Mouse (Mus musculus) thymus, postnatal 4 days (tissue): Measurements from ENCODE around the gene Kif3c.

ENCODE experiments used
- DNase-seq: peaks from one replicate; pipeline ENCODE4 v3.0.0; 2021

Kif3c gene

DNA sequence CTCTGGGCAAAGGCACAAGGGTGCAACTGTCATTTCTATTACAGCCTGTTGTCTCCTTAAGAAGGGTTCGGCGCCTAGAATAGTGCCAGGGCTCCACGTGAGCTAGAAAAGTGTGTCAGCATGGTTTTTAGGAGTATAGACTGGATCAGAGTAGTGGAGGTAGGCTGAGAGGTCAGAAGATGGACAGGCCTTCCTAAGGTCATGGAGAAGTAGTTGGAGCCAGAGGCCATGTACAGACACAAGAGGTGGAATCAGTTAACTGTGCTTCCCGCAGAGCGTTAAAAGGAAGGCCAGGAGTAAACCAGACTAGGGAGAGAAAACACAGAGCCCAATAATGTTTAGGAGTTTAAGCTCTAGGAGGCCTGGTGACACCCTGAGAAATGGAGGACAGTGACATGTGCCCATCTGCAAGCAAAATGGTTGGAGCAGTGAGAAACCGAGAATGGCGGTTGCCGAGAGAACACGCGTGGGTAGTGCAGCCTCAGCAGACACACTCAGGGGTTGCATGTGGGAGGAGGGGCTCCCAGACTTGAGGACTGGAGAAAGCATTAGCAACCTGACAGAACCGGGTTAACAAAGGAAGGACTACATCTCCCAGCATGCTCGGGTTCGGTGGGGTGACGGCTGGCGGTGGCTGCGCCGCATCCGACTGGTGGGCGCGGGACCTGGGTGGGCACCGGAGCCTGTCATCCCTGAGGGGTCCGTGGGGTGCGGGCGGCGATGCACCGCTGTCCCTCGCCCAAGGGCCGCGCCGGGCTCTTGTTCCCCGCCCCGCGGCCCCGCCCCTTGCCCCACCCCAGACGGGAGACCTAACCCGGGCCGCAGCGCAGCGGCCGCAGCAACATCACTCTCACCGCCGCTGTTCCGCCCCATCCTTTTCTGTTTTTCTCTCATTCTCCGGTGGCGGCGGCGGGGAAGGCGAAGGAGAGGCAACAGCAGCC, at the start of gene Kif3c:
Gene Kif3c (plus strand): TSS at position 625 of the 941 bp plus-strand sequence.
- peak; percentile 86 for DNase-seq

DNA sequence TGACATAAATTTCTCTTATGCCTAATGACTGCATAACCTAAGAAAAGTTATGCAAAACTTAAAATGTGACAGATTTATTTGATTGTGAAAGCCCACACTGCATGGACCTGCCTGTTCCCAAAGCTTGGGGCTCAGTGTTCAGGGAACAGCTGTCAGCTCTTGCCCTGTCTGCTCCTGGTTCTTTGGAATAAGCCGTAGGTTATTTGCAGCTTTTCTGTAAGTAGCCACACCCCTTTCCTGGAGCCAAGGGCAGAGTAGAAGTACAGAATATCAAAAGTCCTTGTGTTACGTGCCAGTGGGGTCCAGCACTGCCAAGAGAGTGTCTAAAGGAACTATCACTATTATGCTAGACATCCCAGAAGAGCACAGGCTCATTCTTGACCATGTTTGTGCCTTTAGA, 48.8 kb upstream of the Kif3c start:
- no peak for DNase-seq

DNA sequence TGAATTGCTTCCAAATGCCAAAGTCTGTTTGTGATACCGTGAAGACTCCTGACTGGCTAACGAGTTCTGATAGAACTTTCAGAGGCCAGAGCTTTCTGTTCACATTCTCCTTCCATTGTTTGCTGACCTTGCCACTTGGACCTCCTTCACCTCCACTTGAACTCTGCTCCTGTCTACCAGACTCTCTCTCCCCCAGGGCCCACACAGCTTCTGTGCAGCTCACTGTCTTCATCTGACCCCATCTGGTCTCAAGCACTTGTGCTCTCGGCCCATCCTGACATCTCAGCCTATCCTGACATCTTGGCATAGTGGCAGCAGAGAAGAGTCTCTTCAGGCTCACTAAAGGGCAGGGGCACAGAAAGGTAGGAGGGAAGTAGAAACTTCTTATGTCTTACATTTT, 48.0 kb upstream of the Kif3c start:
- no peak for DNase-seq

DNA sequence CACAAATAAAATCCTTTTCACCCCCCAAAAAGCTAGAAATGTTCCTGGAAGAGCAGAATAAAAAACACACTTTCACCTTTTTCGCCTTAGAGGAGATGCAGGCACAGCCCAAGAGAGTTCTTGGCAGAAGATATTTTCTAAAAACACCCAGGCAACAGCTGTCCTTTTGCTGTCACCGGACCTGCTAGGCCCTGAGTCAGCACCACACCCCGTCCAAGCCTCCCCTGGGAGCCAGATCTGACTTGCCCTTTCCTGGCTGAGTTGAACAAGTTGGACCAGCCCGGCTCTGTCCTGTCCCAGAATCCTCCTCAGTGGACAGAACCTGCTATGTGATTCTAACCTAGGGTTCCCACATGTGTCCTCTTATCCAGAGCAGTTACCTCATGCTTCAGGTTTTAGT, 45.6 kb upstream of the Kif3c start:
- DNase-seq = no peak

DNA sequence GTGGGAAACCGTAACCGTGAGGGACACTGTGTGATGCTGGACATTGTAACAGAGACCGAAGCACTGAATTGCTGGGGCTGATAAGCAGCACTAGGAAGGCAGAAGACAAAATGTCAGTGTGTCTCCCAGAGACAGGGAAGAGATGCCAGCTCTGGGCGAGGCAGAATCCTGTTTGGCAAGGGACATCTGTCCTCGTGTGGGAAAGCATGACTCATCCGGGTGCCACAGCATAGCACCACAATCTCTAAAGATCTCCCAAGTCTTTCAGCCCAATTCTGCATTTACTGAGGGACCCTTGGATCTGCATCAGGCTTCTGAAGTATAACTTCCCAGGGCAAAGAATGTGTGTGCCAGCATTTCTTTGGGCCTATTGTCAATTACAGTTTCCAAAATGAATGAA, 41.7 kb upstream of the Kif3c start:
- DNase-seq = no peak

DNA sequence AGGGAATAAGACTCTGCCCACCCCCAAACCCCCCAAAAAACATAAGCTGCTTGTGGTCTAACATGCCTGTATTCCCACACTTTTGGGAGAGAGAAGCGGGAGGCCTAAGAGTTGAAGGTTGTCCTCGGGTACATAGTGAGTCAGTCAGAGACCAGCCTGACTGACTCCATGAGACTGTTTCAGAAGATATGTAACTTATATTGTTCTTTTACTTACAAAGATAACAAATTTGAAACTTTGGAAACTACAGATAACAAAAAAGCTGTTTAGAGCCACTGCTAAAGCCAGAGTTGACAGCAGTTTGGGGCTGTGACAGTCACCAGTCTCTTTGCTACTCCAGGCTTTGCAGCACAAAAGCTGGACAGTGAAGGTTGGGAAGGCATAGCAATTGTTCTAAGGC, 39.7 kb upstream of the Kif3c start:
- no peak for DNase-seq

DNA sequence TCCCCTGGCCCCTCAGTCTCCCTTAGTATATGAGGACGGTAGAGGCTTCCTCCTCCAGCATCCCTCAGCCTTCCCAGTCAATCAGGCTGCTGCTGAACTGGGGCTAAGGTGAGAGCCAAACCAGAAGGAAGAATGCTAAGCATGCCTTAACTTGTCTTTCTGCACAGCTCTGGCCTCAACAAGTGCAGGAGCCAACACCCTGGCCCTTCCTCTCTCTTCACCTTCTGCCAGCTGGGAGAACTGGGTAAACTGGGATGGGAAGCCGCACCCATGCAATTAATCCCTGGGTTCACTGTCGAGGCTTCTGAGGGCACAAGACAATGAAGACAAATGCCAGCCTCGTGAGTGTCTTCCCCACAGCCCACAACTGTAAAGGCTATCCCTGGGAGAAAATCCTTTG, 35.3 kb upstream of the Kif3c start:
- DNase-seq = no peak

DNA sequence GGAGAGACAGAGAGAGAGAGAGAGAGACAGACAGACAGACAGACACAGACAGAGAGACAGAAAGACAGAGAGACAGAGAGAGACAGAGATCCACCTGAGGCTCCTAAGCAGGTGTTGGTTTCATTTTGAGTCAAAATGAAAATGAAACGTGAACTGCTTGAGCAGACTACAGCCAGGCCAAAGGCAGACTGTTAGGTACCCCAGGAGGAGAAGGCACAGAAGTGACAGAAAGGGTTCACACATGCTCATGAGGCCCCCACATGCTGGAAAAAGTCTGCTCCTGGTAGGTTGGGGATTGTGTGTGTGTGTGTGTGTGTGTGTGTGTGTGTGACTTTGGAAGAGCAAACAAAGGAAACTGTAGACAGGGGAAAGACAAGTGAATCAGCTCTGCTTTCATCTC, 26.0 kb upstream of the Kif3c start:
- no peak for DNase-seq

DNA sequence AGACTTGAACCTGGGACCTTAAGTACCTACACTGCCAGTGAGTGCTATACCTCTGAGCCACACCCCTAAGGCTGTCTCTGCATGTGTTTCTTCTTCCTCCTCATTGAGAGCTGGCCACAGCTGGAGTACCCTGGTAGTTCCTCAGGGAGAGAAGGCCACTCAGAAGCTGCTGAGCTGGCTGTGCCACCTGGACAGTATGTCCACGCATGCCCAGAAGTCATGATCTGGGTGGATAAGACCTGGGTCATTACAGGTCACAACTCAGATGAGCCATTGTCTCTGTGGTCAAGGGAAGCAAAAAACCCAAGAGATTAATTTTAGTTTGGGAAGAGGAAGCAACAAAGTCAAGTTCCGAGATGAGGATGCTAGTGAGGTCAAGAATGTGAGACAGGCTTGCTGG, 20.8 kb upstream of the Kif3c start:
- DNase-seq = no peak

DNA sequence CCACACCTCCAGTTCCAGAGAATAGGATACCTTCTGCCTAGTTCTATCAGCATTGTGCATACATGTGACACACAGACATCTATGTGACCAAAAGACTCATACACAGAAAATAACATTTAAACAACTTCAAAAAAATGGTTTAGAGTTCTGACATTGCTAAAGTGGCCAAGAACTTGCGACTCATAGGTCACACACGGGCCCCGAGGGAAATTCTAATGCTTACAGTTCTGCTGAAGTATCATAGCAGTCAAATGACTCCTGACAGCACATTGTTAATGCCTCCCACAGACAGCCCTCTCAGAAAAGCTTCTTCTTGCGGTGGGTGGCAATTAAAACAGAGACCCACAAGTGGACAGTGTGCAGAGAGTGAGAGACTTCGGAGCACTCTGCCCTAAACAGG, 19.9 kb upstream of the Kif3c start:
- no peak for DNase-seq

DNA sequence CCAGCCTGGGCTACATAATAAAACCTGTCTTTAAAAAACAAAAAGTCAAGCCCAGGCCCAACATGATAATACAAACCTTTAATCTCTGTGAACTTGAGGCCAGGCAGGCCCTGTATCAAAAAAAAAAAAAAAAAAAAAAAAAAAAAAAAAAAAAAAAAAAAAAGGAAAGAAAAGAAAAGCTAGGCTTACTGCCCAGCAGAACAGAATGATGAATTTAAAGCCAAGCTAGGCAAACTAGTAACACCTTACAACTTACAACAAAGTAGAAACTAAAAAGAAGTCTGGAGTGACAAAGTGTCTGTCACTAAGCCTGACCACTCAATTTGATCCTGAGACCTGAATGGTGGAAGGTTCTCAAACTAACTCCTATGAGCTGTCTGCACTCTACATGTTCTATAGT, 17.2 kb upstream of the Kif3c start:
- no peak for DNase-seq

DNA sequence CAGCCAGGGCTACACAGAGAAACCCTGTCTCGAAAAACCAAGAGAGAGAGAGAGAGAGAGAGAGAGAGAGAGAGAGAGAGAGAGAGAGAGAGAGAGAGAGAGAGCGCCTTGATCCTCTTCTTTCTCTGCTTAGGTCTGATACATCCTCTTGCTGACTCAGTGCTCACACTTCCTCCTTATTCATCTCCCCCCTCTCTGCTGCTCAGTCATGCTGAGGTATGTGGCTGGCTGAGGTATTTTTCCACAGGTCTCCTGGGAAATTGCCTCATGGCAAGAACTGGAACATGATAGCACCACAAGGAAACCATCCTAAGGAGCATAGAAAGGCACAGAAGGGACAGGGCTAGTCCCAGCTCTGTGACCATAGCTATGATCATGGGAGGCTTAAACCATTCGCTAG, 15.5 kb upstream of the Kif3c start:
- no peak for DNase-seq

DNA sequence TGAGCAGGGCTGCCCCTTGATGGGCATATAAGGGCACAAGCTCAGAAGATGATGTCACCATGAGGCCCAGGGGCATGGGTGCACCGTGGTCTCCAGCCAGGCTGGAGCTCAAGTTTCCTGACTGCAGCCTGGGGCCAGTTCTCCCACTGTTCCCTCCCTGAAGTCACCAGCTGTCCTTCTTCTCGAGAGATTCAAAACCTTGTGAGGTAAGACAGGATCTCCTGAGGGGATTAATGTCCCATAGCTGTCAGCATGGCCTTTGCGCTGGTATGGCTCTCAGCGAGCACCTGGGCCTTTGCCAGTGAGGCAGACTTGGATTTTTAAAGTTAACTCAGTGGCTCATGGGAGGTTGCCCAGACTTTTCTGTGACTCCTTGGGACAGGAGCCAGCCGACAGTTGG, 14.8 kb upstream of the Kif3c start:
- DNase-seq = no peak

DNA sequence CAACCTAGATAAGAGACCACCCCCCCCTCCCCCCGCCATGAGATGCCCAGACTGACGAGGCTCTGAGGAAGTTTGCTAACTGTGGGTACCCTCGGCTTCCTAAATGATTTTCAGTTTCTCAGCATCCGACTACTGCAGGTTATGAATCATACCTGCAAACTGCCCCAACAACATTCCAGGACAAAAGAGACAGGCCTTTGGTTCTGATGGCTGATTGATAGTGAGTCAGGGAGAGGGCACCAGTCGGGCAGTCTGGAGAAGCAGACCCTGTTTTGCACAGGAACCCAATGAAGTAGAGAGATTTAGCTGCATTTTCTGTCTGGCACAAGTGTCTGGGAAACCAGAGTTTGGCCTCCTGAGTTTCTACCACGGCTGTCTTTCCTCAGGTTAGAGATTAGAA, 12.7 kb upstream of the Kif3c start:
- DNase-seq = no peak

DNA sequence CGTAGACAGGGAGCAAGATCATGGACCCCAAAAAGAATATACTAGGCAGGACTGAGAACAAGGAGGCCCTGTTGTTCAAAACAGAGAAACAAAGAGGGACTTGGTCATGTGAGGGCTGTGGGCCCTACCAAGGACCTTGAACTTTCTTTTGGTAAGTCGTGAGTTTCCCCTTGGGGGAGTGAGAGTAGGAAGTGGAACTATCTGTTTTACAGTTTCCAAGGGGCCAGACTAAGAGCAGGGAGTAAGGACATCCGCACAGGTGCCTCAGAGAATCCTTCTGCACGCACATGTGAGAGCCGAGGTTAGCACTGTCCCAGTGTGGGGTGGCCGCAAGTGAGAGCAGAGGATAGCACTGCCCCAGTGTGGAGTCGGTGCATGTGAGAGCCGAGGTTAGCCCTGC, 9.9 kb upstream of the Kif3c start:
- peak; percentile 7 for DNase-seq

DNA sequence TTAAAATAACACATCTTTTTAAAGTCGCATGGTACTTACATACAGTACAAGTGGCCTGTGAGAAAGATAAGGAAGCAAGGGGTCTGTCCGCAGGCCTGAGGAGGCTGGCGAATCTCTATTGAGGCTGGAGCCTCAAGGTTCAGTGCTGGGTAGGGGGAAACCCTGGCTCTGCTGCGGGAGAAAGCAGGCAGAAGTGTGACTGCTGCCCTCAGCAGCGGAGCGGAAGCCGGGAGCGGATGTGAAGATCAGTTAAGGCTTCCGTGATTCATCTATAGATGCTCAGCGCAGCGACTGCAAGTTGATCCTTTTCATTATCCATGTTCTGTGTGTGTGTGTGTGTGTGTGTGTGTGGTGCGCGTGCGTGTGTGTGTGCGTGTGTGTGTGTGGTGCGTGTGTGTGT, 8.1 kb upstream of the Kif3c start:
- peak; percentile 49 for DNase-seq

DNA sequence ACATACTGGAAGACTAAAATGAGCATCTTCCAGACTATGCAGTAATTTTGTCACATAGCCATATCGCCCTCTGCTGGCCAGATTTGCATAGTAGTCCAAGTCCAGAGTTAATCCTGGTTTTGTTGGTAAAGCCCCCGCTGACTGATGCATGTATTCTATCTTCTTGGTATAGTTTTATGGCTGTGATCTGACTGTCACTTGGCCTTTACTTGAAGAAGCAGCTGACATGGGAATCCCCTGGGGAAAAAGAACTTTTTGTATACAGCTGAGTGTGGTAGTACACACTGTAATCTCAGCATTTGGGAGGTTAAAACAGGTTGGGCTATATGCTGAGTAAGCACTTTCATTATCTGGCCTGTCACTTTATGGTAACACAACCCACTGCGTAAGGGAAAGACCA, 5.6 kb upstream of the Kif3c start:
- peak; percentile 91 for DNase-seq

DNA sequence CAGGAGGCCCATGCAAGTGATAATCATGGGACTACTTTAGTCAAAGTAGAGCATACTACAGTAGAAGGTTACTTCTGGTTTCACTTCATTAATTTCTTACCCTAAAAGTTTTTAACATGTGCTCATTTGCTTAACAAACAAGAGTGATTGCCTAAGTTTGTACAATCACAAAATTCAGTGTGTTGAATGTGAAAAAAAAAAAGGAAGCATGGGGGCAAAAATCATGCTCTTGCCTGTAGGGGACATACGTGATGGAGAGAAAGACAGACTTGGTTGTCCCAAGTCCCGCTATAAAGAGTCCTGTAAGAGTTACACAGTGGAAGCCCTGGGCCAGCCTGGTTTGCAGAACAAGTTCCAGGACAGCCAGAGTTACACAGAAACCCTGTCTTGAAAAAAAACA, 4.9 kb upstream of the Kif3c start:
- DNase-seq = no peak

DNA sequence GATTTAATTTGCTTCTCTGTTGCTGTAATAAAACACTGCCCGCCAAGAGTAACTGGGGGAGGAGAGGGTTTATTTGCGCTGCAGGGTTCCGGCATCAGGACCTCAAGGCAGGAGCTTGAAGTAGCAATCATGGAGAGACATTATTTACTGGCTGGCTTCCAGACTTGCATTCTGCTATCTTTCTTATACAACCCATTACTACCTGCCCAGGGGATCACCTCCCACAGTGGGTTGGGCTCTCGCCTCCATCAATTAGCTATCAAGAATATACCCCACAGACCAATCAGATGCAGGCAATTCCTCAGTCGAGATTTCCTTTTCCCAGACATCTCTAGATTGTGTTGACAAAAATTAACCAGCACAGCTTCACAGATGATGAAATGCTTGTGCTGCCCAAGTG, 856 bp upstream of the Kif3c start:
- no peak for DNase-seq

DNA sequence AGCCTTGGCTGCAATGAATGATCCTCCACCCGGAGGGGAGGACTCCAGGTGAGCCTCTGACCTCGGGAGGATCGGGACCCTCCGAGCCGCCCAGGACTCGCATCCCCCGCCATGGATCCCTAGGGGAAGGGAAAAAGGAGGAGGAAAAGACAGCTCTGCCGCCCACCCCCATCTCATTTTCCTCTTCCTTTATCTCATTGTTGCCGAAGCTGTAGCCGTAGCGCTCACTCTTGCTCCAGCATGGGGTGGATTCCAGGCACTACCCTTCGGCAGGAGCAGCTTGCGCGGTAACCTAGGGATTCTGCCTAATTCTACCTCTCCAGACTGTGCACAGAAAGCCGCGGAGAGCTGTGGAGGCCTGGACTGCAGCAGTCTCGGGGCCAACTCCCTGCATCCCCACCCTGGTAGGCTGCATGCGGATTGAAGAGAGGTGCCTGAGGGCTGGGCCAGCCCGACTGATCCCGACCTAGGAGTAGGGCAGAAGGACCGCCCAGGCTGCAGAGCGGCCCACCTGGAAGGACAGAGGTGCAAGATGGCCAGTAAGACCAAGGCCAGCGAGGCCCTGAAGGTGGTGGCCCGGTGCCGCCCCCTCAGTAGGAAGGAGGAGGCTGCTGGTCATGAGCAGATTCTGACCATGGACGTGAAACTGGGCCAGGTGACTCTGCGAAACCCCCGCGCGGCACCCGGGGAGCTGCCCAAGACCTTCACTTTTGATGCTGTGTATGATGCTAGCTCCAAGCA, 687 bp downstream of the Kif3c start:
- peak; percentile 45 for DNase-seq

DNA sequence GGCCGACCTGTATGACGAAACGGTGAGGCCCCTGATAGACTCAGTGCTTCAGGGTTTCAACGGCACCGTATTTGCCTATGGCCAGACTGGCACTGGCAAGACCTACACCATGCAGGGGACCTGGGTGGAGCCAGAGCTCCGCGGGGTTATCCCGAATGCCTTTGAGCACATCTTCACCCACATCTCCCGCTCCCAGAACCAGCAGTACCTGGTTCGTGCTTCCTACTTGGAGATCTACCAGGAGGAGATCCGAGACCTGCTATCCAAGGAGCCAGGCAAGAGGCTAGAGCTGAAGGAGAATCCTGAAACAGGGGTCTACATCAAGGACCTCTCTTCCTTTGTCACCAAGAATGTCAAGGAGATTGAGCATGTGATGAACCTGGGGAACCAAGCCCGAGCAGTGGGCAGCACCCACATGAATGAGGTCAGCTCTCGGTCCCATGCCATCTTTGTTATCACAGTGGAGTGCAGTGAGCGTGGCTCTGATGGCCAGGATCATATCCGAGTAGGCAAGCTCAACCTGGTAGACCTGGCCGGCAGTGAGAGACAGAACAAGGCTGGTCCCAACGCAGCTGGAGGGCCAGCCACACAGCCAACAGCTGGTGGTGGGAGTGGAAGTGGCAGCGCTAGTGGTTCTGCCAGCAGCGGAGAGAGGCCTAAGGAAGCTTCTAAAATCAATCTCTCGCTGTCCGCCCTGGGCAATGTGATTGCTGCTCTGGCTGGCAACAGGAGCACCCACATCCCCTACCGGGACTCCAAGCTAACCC, 1.4 kb downstream of the Kif3c start:
- DNase-seq = no peak

DNA sequence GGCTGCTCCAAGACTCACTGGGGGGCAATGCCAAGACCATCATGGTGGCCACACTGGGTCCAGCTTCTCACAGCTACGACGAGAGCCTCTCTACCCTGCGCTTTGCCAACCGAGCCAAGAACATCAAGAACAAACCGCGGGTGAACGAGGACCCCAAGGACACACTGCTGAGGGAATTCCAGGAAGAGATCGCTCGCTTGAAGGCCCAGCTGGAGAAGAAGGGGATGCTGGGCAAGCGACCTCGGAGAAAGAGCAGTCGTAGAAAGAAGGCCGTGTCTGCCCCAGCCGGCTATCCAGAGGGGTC, 2.0 kb downstream of the Kif3c start:
- no peak for DNase-seq

DNA sequence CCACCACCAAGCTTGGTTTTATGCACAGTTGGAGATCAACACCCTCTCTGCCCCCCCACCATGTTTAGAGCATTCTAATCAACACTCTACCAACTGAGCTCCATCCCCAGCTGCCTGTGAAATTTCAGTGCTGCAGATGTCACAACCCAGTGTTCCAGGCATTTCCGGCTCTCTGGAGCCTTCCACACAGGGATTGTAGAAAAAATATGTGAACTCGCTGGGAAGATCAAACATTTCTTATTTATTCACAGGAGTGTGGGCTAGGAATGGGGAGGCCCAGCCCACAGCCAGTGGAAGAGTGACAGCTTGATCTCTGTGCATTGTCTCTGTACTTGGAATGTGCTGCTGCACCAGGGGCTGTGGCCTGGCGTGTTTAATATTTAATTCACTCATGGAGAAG, 3.8 kb downstream of the Kif3c start:
- no peak for DNase-seq
